Mouse (Mus musculus) Patski (cell line): ENCODE measurements around the gene Cox6a2. TPM values are rescaled to one million over a fixed set of nuclear protein-coding genes. Genes with fewer than 3 reads are reported as not detected.

Experiments used
- ATAC-seq: fragments of 100-300 bp; one replicate; pipeline ENCODE4 v1.8.0; 2021
- CTCF ChIA-PET: fragments of 350-600 bp; sonication (Branson Sonifier 250); formaldehyde crosslinking; loops from one replicate; lab custom pipeline; 2022; ENCODE audit warnings: inconsistent platforms; lab: Charles Lee
- POLR2A ChIA-PET: fragments of 350-600 bp; sonication (Branson Sonifier 250); formaldehyde crosslinking; loops from one replicate; lab custom pipeline; 2022; ENCODE audit warnings: antibody characterized with exemption, inconsistent platforms; lab: Charles Lee
- DNase-seq: peaks from one replicate; pipeline ENCODE4 v3.0.0-alpha.2; 2011; ENCODE audit warnings: low read depth, low spot score
- H3K27me3 ChIP-seq: fragments of 371-371 bp; one replicate; pipeline ENCODE4 v1.5.1; 2021
- CTCF ChIP-seq: fragments of 100-300 bp; IDR thresholded peaks from one replicate; pipeline ENCODE4 v1.5.1; 2021
- in situ Hi-C: fragments of 300-500 bp; cut with MboI; formaldehyde crosslinking; loops from 3 replicates; pipeline ENCODE4 v1.11.1; 2018; ENCODE audit warnings: low pct_unique_long_range_greater_than_20kb, mixed read lengths
- polyA plus RNA-seq: library from polyadenylated mRNA; unstranded; gene quantifications from one replicate; pipeline ENCODE4 v1.2.3, GENCODE M21; 2021

Gene Cox6a2
- polyA plus RNA-seq, 1 experiment from 2014 or later: 0.30 TPM

- in situ Hi-C loops: no loop called here
- DNase-seq (no peak), ATAC-seq (no peak)
- no peaks in the 10 kb centered on the region for H3K27me3 ChIP-seq
- no peak for TF ChIP-seq CTCF
- ChIA-PET CTCF (interaction anchor here (1.0 to 2.2 kb wide), 5 partner anchors 11 to 108 kb away, joined by 3 to 6 read pairs (median 3); no protein-coding TSS in a partner anchor), POLR2A (interaction anchor here (2.8 kb wide), 1 partner anchor 10 kb away, joined by 13 read pairs; the partner anchor contains the start of gene Tgfb1i1)
Measured at GRCm38 (mm10) chr7:128236426-128236825, 30.2 kb upstream of the Cox6a2 start.

GRCm38 (mm10) chr7:128235481-128235880, 29.3 kb upstream of the Cox6a2 start:
- H3K27me3 ChIP-seq: no peaks in the 10 kb centered on the region
- no peak for DNase-seq
- ChIA-PET CTCF (interaction anchor here (2.2 kb wide), 1 partner anchor 10 kb away, joined by 6 read pairs; no protein-coding TSS in a partner anchor), POLR2A (interaction anchor here (0.7 kb wide), 1 partner anchor 26 kb away, joined by 5 read pairs; no protein-coding TSS in a partner anchor)
- no peak for TF ChIP-seq CTCF
- in situ Hi-C loops: no loop called here
- no peak for ATAC-seq

GRCm38 (mm10) chr7:128234796-128235195, 28.6 kb upstream of the Cox6a2 start:
- no peak for DNase-seq
- no peaks in the 10 kb centered on the region for H3K27me3 ChIP-seq
- TF ChIP-seq CTCF: no peak
- no peak for ATAC-seq
- ChIA-PET CTCF (no interaction called here), POLR2A (no interaction called here)
- in situ Hi-C loops: no loop called here

DNA sequence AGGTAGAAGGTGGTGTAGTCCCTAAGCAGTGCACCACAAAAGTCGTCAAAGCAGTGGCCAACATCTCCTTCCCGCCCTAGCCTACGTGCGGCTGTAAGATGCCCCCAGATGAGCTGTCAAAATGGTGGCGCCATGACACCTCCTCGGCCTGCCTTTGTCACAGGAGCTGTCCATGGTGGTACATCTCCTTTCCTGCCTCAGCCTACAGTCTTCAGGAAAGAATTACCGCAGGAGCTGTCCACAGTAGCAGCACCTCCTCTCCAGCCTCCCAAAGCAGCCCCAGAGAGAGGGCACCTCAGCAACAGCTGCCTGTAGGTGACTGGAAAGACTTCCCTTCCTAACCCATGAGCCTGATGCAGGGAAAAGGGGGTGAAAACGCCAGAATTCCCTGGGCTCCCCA, 25.6 kb upstream of the Cox6a2 start:
- ATAC-seq (no peak), DNase-seq (no peak)
- in situ Hi-C loops: no loop called here
- CTCF ChIA-PET: no interaction called here
- POLR2A ChIA-PET: no interaction called here
- TF ChIP-seq CTCF: no peak
- no peaks in the 10 kb centered on the region for H3K27me3 ChIP-seq

DNA sequence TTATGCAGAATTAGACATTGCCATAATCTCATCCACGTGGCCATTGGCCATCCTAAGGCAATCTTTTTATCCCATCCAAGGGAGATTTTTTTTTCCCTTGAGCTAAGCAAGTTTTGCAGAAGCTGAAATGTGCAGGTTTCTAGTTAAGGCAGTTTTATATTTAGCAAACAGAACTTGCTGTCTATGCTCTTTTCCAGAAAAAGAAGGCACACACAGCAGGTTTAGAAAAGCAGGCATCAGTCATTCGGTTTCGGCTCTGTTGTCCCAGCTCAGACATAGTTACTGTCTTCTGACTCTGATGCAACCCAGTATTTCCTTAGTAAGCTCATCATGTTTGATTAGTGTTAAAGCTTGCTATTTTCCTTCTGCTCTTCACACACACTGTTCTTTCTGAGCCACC, 14.7 kb upstream of the Cox6a2 start:
- ATAC-seq (no peak), DNase-seq (no peak)
- peaks cover 16% of the 10 kb centered on the region for H3K27me3 ChIP-seq
- POLR2A ChIA-PET: no interaction called here
- TF ChIP-seq CTCF: no peak
- in situ Hi-C loops: loop anchor here (25.0 kb wide), 1 partner anchor 559 kb away; no protein-coding TSS in a partner anchor
- CTCF ChIA-PET: interaction anchor here (1.2 to 1.6 kb wide), 2 partner anchors 16 to 504 kb away, joined by 3 to 4 read pairs; partner anchors contain the start of gene Armc5

GRCm38 (mm10) chr7:128219952-128220351, 13.8 kb upstream of the Cox6a2 start:
- no peak for DNase-seq
- in situ Hi-C loops: loop anchor here (25.0 kb wide), 1 partner anchor 558 kb away; no protein-coding TSS in a partner anchor
- no peak for TF ChIP-seq CTCF
- peaks cover 24% of the 10 kb centered on the region for H3K27me3 ChIP-seq
- ChIA-PET POLR2A (no interaction called here), CTCF (interaction anchor here (1.6 kb wide), 1 partner anchor 17 kb away, joined by 4 read pairs; the partner anchor contains the start of gene Armc5)
- ATAC-seq: no peak

DNA sequence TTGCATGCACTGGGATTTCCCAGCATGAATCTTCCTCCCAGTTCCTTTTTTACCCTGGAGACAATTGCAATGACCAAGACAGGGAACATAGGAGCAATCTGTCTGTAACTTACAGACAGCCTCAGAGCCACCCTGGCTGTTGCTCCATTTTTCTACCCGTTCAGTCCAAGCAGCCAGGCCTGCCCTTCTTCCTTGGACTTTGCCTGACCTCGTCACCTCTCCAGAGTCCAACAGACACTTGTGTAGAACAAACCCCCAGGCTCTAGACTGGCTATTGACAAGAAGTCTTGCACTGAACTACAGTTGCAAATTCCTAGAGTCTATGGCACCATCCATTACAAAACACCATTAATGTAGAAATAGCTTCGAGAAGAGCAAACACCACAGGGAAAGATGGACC, 3.6 kb upstream of the Cox6a2 start:
- in situ Hi-C loops: loop anchor here (5.0 to 25.0 kb wide), 3 partner anchors 108 to 548 kb away; partner anchors contain the start of gene Pycard
- ATAC-seq (no peak), DNase-seq (no peak)
- ChIA-PET CTCF (no interaction called here), POLR2A (no interaction called here)
- peaks cover 6% of the 10 kb centered on the region for H3K27me3 ChIP-seq
- TF ChIP-seq CTCF: no peak

DNA sequence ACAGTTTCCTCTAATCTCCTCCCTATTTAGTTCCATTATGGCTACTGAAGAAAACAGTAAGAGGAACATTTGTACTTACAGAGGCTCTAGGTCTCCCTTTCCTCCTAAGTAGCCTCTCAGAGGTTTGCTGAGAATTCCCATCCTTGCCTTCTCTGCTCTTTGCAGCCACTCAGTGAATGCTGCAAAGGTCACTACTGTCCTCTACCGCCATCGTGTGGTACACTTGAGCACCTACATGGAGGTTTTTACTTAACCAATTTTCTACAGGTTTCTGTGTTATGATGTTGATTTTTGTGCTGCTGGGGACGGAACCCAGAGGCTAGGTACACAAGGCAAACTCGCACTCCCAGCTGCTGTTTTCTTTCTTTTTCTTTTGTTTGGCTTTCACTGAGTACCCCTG, 2.0 kb upstream of the Cox6a2 start:
- no peak for ATAC-seq
- peaks cover 5% of the 10 kb centered on the region for H3K27me3 ChIP-seq
- CTCF ChIA-PET: interaction anchor here (0.6 kb wide), 1 partner anchor 410 kb away, joined by 3 read pairs; no protein-coding TSS in a partner anchor
- POLR2A ChIA-PET: no interaction called here
- peak; percentile 88 for TF ChIP-seq CTCF
- DNase-seq: peak; percentile 9
- in situ Hi-C loops: loop anchor here (5.0 to 25.0 kb wide), 3 partner anchors 106 to 546 kb away; partner anchors contain the start of gene Pycard

GRCm38 (mm10) chr7:128205695-128206094, 492 bp downstream of the Cox6a2 start:
- CTCF ChIA-PET: no interaction called here
- ATAC-seq: no peak
- DNase-seq: no peak
- H3K27me3 ChIP-seq: peaks cover 6% of the 10 kb centered on the region
- TF ChIP-seq CTCF: no peak
- POLR2A ChIA-PET: no interaction called here
- in situ Hi-C loops: loop anchor here (5.0 to 25.0 kb wide), 3 partner anchors 103 to 543 kb away; partner anchors contain the start of gene Pycard

DNA sequence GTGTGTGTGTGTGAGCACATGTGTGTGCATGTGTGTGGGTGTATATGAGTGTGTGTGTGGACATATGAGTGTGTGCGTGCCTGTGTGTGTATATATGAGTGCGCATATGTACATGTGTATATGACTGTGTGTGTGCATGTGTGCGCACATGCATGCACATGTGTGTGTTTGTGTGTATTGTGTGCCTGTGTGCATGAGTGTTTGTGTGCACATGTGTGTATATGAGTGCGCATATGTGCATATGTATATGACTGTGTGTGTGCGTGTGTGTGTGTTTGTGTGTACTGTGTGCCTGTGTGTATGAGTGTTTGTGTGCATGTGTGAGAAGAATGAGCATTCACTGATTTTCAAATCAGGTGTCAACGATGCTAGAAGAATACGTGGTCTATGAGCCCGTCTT, 2.0 kb downstream of the Cox6a2 start:
- peaks cover 6% of the 10 kb centered on the region for H3K27me3 ChIP-seq
- DNase-seq (no peak), ATAC-seq (no peak)
- ChIA-PET POLR2A (no interaction called here), CTCF (no interaction called here)
- no peak for TF ChIP-seq CTCF
- in situ Hi-C loops: loop anchor here (10.0 to 25.0 kb wide), 2 partner anchors 209 to 542 kb away; partner anchors contain the start of gene Pycard

DNA sequence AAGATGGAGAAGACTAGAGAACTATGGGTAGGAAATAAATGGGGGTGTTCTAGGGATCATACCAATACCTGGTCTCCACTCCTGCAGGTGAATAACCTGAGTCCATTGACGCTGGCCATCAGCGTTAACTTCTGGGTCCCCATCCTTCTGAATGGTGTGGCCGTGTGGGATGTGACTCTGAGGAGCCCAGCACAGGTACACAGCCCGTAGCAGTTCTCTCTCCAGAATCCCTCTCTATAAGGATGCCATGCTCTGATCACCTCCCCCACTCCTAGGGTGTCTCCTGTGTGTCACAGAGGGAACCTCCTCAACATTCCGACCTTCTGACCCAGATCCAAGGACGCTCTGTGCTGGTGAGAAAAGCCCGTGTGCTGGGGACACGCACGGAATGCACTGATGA, 3.1 kb downstream of the Cox6a2 start:
- in situ Hi-C loops: loop anchor here (10.0 to 25.0 kb wide), 2 partner anchors 208 to 541 kb away; partner anchors contain the start of gene Pycard
- CTCF ChIA-PET: no interaction called here
- DNase-seq (no peak), ATAC-seq (no peak)
- POLR2A ChIA-PET: no interaction called here
- TF ChIP-seq CTCF: no peak
- peaks cover 6% of the 10 kb centered on the region for H3K27me3 ChIP-seq
